Mouse (Mus musculus): ENCODE measurements around the gene Dis3l2. TPM values are rescaled to one million over a fixed set of nuclear protein-coding genes. Genes with fewer than 3 reads are reported as not detected.
A peak's percentile ranks its signal among the peaks of the same experiment; 100 is the strongest.

Gene Dis3l2
- 10 to 100 TPM; 12.2 to 13.4 TPM for total RNA-seq (2021)
- long read RNA-seq, experiment 1, partial matches to known transcripts, result 3 of 8 reads
- long read RNA-seq, experiment 1, other reads (novel, unspliced or antisense), result 0 of 8 reads
- long read RNA-seq, experiment 2, partial matches to known transcripts, result 0 of 8 reads
- long read RNA-seq, experiment 2, other reads (novel, unspliced or antisense), result 4 of 8 reads

- DNase-seq (ENCODE audit: low spot score), result peak; percentile 82
Observed at GRCm38 (mm10) chr1:86703300-86703964, at the start of gene Dis3l2. Gene Dis3l2, plus strand, starts transcription at chr1:86703808.

- DNase-seq (ENCODE audit: low spot score), result no peak
Observed at GRCm38 (mm10) chr1:86657071-86657470, 46.5 kb upstream of the Dis3l2 start.

DNA sequence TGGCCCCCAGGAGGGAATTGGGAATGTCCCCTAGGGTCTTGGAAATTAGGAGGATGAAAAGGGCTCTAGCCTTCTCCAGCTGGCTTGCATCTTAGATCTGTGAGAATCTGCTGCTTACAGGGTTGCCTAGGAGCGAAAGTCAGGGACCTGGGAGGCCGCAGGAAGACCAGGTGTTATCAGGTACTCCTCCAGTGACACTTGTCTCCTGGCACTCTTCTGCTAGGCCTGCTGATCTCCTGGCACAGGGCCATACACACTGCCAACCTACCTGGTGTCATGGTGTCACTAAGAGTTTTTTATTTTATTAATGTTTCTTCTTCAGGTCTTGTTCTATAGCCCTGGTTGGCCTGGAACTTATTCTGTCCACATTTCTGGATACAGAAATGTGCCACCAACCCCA, 38.5 kb upstream of the Dis3l2 start:
- no peak for DNase-seq (ENCODE audit: low spot score)

DNA sequence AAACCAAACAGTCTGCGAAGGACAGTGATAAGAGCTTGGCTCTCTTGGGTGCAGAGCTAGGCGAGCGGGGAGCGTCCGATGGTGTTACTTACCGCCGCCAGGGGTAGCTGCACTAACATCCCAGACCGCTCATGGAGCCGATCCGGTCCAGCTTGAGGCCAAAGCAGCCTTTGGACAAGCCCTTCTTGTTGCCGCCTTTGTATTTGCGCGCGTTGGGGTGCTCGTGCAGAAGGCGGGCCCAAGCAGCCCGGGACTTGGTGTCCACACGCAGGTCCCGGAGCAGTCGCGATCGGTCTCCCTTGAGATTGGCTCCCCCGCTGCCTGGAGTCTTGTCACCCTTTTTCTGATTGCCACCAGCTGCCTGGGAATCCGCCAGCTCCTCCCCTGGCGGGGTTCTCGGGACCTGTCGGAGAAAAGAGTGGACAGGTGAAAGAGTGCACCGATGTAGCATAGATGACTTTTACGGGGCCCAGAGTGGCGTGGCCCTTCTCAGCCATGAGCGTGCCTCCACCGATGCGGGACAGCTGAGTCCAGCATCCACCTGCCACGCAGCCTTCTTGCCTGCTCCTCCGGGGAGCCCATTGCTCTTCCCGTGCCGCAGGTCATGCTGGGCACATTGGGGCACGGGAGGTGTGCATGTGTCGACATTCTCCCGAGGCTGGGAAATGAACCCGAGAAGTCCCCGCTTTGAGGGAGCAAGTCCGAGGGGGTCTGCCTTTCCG, 33.9 kb upstream of the Dis3l2 start:
- peak; percentile 66 for DNase-seq (ENCODE audit: low spot score)

DNA sequence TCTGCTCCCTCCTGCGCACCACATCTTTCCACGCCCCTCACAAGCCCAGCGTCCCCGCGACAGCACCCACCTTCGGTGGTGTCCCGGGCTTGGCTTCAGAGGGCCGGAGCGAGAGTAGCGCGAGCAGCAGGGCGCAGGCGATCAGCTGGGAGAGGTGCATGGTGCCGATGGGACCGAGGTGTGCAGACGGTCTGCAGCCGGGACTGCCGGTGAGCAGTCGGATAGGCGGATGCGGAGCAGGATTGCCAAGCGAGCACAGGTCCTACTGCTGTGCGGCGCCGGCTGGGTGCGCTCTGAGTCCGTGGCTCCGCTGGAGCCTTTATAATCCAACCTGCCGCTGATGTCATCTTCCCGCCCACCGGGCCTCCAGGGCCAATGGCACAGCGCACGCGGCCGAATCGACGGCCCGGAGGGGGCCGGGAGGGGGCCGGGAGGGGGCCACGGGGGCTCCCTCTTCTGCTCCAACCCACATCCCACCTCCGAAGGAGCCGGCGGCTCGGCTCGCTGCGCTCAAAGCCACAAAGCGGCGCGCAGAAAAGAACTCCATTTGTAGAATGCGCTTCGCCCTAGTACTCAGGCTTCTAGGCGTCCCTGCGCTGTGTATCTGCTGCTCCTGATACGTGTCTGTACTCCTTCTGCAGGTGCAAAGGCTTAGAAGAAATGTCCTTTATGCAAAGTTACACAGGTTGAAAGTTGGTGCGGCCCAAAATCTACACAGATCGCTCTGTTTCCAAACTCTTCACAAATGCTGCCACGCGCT, 33.1 kb upstream of the Dis3l2 start, which contains the start of gene Nppc:
Nppc (minus strand) TSS at position 293 of the 760 bp plus-strand sequence.
- peak; percentile 54 for DNase-seq (ENCODE audit: low spot score)

DNA sequence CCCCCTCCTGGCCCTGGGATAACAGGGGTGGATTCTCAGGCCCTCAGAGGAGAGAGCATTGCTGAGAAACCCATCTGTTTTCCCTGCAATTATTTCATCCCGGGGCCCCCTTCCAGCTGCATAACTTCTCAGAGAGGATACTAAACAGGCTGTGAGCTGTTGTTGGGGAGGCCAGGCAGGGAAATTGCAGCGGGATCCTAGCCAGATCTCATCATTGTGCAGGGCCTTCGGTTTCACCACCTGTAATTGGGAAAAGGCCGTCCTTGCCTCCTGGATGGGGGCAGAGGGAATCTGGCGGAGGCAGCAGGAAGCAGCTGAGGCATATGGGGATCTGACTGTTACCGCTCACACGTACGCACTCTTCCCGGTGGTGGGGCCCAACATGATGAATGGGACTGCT, 29.2 kb upstream of the Dis3l2 start:
- DNase-seq (ENCODE audit: low spot score), result peak; percentile 19

DNA sequence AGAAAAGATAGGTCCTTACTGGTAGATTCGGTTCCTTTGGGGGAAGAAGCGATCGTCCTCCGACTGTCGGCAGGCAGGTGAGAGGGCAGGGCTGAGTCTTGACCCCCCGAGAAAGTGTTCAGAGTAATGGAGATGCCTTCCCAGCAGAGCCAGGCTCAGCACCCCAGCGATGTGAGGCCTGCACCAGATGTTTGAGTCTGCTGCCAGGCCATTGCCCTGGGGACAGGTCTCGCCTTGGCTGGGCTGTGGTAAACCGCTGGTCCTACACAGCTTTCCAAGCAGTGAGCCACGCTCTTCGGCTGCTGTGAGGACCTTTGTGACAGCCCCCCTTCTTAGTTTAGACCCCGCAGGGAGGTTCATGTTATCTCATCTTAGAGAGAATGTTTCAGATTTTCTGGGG, 28.5 kb upstream of the Dis3l2 start:
- DNase-seq (ENCODE audit: low spot score), result peak; percentile 74

DNA sequence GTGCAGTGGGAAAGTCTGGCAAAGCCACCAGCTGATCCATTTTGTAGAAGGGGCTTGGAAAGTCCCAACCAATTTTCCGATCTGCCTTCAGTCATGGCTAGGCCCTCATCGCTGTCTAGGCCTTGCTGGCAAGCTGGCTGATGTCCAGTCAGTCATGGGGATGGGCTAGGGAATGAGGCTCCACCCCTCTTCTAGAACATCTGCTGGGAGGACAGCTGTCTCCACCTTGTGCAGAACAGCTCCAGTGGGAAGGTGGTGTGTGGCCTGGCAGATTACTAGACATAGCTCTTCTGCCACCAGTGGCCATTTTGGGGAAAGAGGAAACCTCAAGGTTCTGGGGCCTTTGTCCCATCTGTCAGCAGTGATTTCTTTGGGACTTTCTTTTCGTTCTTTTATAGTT, 26.0 kb upstream of the Dis3l2 start:
- no peak for DNase-seq (ENCODE audit: low spot score)

DNA sequence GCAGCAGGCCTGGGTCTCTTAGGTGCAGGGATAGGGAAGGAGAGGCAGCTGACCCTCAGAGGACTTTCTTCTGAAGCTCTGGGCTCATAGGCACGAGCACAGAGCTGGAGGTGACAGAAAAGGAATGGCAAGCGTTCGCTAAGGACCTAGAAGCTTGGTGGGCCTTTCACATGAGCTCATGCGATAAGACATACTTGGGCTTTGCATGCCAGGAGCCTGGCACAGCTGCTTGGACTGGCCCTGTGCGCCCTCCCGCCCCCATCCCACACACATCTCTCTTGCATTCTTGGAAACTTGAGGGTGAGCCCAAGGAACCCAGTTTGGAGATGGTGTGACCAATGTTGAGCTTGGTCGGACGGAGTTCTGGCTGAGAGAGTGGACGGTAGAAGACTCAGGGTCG, 24.9 kb upstream of the Dis3l2 start:
- no peak for DNase-seq (ENCODE audit: low spot score)

- DNase-seq (ENCODE audit: low spot score), result no peak
Observed at GRCm38 (mm10) chr1:86687236-86687635, 16.4 kb upstream of the Dis3l2 start.

DNA sequence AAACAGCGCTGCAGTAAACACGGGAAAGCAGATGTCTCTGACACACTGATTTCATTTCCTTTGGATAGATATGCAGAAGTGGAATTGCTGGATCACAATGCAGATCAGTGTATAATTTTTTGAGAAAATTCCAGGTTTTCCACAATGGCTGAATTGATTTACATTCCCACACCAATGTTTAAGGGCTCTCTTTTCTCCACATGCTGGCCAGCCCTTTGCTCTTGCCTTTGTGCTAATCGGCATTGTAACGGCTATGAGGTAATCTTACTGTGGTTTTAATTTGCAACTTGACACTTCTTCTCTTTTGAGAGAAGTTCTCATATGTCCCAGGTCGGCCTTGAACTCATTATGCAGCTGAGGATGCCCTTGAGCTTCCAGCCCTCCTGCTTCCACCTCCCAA, 12.6 kb upstream of the Dis3l2 start:
- no peak for DNase-seq (ENCODE audit: low spot score)

DNA sequence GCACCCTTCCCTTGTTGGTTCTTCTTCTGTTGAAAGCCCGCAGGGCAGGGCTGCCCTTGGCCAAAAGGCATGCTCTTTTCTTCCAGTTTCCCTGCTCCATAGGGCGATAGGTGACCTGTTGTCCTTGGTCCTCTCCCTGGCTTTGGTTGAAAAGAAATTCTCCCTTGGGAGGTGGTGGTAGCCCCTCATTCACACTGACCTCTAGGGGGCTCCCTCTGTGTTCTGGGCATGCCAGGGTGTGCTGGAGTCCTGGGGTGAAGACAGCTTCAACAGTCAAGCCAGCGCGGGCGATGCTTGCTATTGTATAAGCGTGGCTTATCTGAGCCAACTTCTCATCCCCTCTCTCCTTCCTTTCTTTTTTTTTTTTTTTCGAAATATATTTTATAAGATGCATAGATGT, 6.7 kb upstream of the Dis3l2 start:
- no peak for DNase-seq (ENCODE audit: low spot score)

DNA sequence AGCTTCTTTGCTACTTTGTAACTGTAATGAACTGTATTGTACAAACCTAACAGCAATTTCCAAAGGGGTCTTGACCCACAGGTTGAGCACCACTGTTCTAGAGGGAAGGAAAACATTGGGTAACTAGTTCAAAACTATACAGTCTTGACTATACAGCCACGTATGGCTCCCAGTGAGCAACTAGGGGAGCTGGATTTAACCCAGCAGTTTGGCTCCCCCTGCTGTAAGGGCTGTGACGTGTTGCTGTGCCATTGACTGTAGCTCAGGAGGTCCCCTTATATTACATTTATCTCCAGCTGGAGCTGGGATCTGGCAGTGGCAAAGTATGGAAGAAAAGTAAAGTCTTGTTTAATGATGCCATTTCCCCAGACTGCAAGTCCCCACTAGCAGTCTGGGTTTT, 4.9 kb upstream of the Dis3l2 start:
- no peak for DNase-seq (ENCODE audit: low spot score)

DNA sequence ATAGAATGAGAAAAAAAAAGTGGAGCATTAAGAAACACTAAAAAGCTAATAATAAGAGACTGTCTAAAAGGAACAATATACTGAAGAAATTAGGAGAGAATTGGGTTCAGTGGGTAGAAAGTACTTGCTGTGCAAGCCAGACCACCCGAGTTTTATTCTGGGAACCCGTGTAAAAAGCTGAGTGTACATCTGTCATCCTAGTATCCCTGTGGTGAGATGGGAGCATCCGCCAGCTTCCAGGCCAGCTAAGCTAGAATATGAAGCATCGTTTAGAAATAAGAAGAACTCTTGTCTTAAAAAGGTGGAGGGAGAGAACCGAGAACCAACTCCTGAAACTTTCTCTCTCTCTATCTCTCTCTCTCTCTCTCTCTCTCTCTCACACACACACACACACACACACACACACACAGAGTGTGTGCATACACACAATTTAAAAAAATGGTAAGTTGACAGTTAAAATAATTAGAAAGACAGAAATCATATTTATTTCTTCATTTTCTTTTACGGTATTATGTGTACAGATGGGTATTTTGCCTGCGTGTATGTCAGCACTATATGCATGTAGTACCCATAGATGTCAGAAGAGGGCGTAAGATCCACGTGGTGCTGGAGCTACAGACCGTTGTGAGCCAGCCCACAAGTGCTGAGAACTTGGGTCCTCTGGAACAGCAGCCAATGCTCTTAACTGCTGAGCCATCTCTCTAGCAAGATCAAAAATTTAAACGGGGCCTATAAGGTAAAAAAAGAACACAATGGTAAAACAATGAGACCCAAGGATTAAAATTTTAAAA, 4.1 kb upstream of the Dis3l2 start:
- no peak for DNase-seq (ENCODE audit: low spot score)

DNA sequence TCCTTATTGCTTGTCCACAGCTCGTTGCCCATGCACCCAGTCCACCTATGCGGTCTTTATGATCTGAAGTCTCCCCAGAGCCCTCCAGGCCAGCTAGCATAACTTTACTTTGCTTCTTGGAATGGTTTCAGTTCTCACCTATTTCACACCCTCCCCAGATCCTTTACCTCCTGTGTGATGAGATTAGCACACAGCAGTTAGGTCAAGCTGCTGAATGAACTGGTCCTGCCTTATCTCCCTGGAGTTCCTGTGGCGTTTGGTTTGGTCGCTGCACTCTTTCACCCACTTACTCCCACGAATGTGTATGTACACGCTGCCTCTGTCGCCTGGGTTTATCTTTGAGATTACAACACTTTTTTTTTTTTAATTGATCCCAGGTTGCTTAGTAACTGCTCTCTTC, 3.2 kb upstream of the Dis3l2 start:
- no peak for DNase-seq (ENCODE audit: low spot score)

- DNase-seq (ENCODE audit: low spot score), result no peak
Observed at GRCm38 (mm10) chr1:86703965-86704326, 338 bp downstream of the Dis3l2 start.

GRCm38 (mm10) chr1:86705461-86705860, 1.9 kb downstream of the Dis3l2 start:
- no peak for DNase-seq (ENCODE audit: low spot score)

DNA sequence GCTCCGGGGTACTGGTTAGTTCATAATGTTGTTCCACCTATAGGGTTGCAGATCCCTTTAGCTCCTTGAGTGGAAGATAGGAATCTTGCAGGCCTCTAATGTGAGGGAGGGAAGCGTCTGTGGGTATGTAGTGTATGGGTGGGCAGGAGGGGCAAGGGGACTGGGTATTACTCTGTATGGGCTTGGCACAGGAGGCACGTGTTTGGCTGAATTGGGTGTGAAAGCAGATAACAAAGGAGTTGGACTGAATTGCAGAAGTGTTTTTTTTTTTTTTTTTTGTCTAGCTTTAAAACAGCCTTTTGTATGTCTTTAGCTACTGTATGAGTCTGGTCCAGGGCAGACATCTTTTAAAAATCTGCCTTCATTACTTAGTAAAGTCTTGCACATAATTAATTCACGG, 5.9 kb downstream of the Dis3l2 start:
- DNase-seq (ENCODE audit: low spot score), result no peak

GRCm38 (mm10) chr1:86712045-86712444, 8.4 kb downstream of the Dis3l2 start:
- no peak for DNase-seq (ENCODE audit: low spot score)

DNA sequence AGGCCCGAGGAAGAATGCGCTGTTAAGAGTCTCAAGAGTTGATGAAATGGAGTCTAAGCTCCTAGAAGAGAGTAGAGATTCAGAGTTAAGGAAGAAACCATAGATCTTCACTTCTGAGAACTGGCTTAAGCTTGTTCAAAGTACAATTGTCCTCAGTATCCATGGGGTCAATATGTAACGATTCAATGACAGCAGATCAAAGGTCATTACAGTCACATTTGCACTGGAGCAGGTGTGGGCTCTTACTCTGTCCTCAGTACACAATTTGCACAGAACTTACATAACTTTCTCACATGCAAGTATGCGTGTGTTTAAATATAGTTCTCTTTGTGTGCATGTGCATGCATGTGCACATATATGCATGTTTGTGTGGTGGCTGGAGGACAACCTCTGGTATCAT, 9.4 kb downstream of the Dis3l2 start:
- DNase-seq (ENCODE audit: low spot score), result no peak

DNA sequence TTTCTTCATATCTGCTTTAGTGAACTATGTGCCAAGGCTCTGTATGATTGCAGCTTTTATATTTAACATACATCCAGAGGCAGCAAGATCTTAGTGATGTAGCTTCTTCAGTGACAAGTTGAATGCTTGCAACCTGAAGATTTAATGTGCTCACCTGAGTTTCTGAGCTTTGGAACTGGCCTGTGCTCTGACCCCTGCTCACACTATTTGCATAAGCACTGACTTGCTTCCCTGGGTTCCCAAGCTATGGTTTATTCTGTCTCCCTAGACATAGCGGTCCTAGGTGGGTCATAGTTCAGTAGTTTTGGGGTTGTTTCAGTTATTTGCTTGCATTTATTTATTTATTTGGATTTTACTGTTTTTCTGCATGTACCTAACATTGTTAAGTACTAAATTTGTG, 14.6 kb downstream of the Dis3l2 start:
- DNase-seq (ENCODE audit: low spot score), result no peak
